In genomic region chr2:118389569-118389968, GRCm38 (mm10) we compare ENCODE assay signal across 8 mouse cellular contexts. TPM values are rescaled to one million over a fixed set of nuclear protein-coding genes. Genes with fewer than 3 reads are reported as not detected.
DNase-seq lines count a peak whose midpoint lies in the region; ATAC-seq and TF ChIP-seq lines count a peak whose summit lies in the region.
"Had no signal": no experiment of that assay in that cellular context is flagged by ENCODE, and none has a peak within 500 bp of the region (broad histone marks: within the 10 kb centered on the region; RNA-seq: fewer than 3 reads in every experiment).

No protein-coding gene starts in this region.

- no peak for TF ChIP-seq CTCF in liver, adult 2 months (IDR thresholded peaks at IDR 0.05; ENCODE audit: low read depth, low read length)
- TF ChIP-seq CTCF in embryonic fibroblast, embryonic 13.5 days (IDR thresholded peaks at IDR 0.05; ENCODE audit: borderline replicate concordance, insufficient read depth, low read length) = no peak

- H3K4me1 ChIP-seq in liver, adult 2 months (ENCODE audit: control insufficient read depth, insufficient read depth, low read length) = peaks cover 3% of the 10 kb centered on the region; the same call in 1 of the 2 replicates
- peaks cover 3% of the 10 kb centered on the region; the same call in 1 of the 2 replicates for H3K4me1 ChIP-seq in embryonic fibroblast, embryonic 13.5 days (ENCODE audit: control insufficient read depth, insufficient read depth, low read length)
- H3K4me1 ChIP-seq in limb, embryonic 13.5 days = peaks cover 11% of the 10 kb centered on the region
- H3K4me1 ChIP-seq in stomach, embryonic 14.5 days (ENCODE audit: control insufficient read depth, insufficient read depth, low read length) = peaks cover 8% of the 10 kb centered on the region; the same call in 1 of the 2 replicates

- no peak overlapping the region for H3K27ac ChIP-seq in liver, adult 2 months (replicated peaks; ENCODE audit: insufficient read depth, low read depth, low read length)
- H3K27ac ChIP-seq in embryonic fibroblast, embryonic 13.5 days (ENCODE audit: insufficient read depth, low read length) = peak overlapping the region; percentile 52; the same call in 1 of the 2 replicates
- 0 out of 2 replicates have a peak overlapping the region, but pooled peaks have one; percentile 95 for H3K27ac ChIP-seq in limb, embryonic 13.5 days
- no peak overlapping the region for H3K27ac ChIP-seq in stomach, embryonic 14.5 days (ENCODE audit: low read length)

- no peak overlapping the region; the same call in 1 of the 2 replicates for H3K4me3 ChIP-seq in liver, adult 2 months (ENCODE audit: insufficient read depth, low read depth, low read length)
- H3K4me3 ChIP-seq in embryonic fibroblast, embryonic 13.5 days (ENCODE audit: insufficient read depth, low read length) = peak overlapping the region; percentile 52
- H3K4me3 ChIP-seq in limb, embryonic 13.5 days = peak overlapping the region; percentile 77
- H3K4me3 ChIP-seq in stomach, embryonic 14.5 days (ENCODE audit: low read depth, low read length) = peak overlapping the region; percentile 67

- 20% methylated on average over 3 of the region's 3 CpGs for WGBS in liver, adult 2 months
- 47% methylated on average over 3 of the region's 3 CpGs for WGBS in limb, embryonic 13.5 days
- WGBS in stomach, embryonic 14.5 days = 33% methylated on average over 3 of the region's 3 CpGs

- H3K36me3 ChIP-seq in liver, adult 2 months (ENCODE audit: control insufficient read depth, insufficient read depth, low read length) = no peaks in the 10 kb centered on the region
- no peaks in the 10 kb centered on the region for H3K36me3 ChIP-seq in limb, embryonic 13.5 days
- H3K36me3 ChIP-seq in stomach, embryonic 14.5 days (ENCODE audit: control insufficient read depth, insufficient read depth, low read length) = no peaks in the 10 kb centered on the region

- DNase-seq in liver, adult 2 months (ENCODE audit: extremely low read depth, low read depth, low spot score) = peak; percentile 13
- no peak for DNase-seq in liver
- DNase-seq in cerebellum, adult 11-12 months = no peak
- DNase-seq in lung, postnatal 36 days = no peak
- DNase-seq: gastrocnemius, postnatal 14 days had no signal

- H3K9ac ChIP-seq in liver, adult 2 months (ENCODE audit: low read depth, low read length) = no peak overlapping the region
- peak overlapping the region; percentile 86 for H3K9ac ChIP-seq in limb, embryonic 13.5 days
- no peak overlapping the region; the same call in 1 of the 2 replicates for H3K9ac ChIP-seq in stomach, embryonic 14.5 days (replicated peaks; ENCODE audit: low read depth, low read length)

- peaks cover 11% of the 10 kb centered on the region; the same call in 1 of the 2 replicates for H3K79me2 ChIP-seq in liver, adult 2 months (ENCODE audit: control insufficient read depth, insufficient read depth, low read length)

- ATAC-seq in limb, embryonic 13.5 days (ENCODE audit: low FRiP score, low read depth) = no peak
- no peak for ATAC-seq in stomach, embryonic 14.5 days (ENCODE audit: insufficient number of reproducible peaks, insufficient read depth, low FRiP score, low read depth)

- H3K27me3 ChIP-seq in liver, adult 2 months (ENCODE audit: control insufficient read depth, insufficient read depth, low read length) = no peaks in the 10 kb centered on the region
- no peaks in the 10 kb centered on the region for H3K27me3 ChIP-seq in limb, embryonic 13.5 days
- H3K27me3 ChIP-seq in stomach, embryonic 14.5 days (ENCODE audit: control insufficient read depth, insufficient read depth, low read length) = no peaks in the 10 kb centered on the region

- no peaks in the 10 kb centered on the region for H3K9me3 ChIP-seq in limb, embryonic 13.5 days
- no peaks in the 10 kb centered on the region for H3K9me3 ChIP-seq in stomach, embryonic 14.5 days (ENCODE audit: control insufficient read depth, low read depth, low read length)

- H3K4me2 ChIP-seq in limb, embryonic 13.5 days (replicated peaks) = peak overlapping the region; percentile 82
- H3K4me2 ChIP-seq in stomach, embryonic 14.5 days (replicated peaks; ENCODE audit: low read depth, low read length) = peak overlapping the region; percentile 58

- TF ChIP-seq POLR2A in liver, adult 2 months (IDR thresholded peaks at IDR 0.05; ENCODE audit: extremely low read depth, insufficient read depth, low read length) = no peak
- no peak for TF ChIP-seq POLR2A in embryonic fibroblast, embryonic 13.5 days (IDR thresholded peaks at IDR 0.05; ENCODE audit: low read depth, low read length)

RNA-seq across cellular contexts. Expression of gene Eif2ak4, which starts 1.2 kb away (rescaled TPM):
- total RNA-seq in liver, adult 2 months (2014; rRNA removed) = 5.4 and 5.6 TPM in 2 replicates
- polyA plus RNA-seq in liver, adult 2 months (2012; rRNA removed) = 4.2 and 4.8 TPM in 2 replicates
- polyA plus RNA-seq in embryonic fibroblast, embryonic 13.5 days (2011; ENCODE audit: insufficient read length, low read depth, missing spikeins) = 18.3 and 20.0 TPM in 2 replicates
- 11.3 and 11.8 TPM in 2 replicates for polyA plus RNA-seq in limb, embryonic 13.5 days (2015; fragmentation: Nextera tagmentation; extraction: Ambion mirVana)
- 13.8 and 15.2 TPM in 2 replicates for polyA plus RNA-seq in stomach, embryonic 14.5 days (2014; fragmentation: Nextera tagmentation; extraction: Ambion mirVana)

RNA-seq across cellular contexts. Expression of gene Gpr176, which starts 16.4 kb away (rescaled TPM):
- not detected in 2 replicates for total RNA-seq in liver, adult 2 months (2014; rRNA removed)
- not detected in 2 replicates for polyA plus RNA-seq in liver, adult 2 months (2012; rRNA removed)
- polyA plus RNA-seq in embryonic fibroblast, embryonic 13.5 days (2011; ENCODE audit: insufficient read length, low read depth, missing spikeins) = 60.0 and 79.4 TPM in 2 replicates
- polyA plus RNA-seq in limb, embryonic 13.5 days (2015; fragmentation: Nextera tagmentation; extraction: Ambion mirVana) = 0.34 and 0.38 TPM in 2 replicates
- 0.41 and 0.57 TPM in 2 replicates for polyA plus RNA-seq in stomach, embryonic 14.5 days (2014; fragmentation: Nextera tagmentation; extraction: Ambion mirVana)

Comparison
In these comparisons a context has a peak if more than half of its experiments do, and no peak if none do; other contexts are left out.
1. H3K27ac ChIP-seq: peak in embryonic fibroblast, embryonic 13.5 days (single experiment) and limb, embryonic 13.5 days (single experiment); none in liver, adult 2 months (single experiment) and stomach, embryonic 14.5 days (single experiment).
2. RNA of gene Gpr176, which starts 16.4 kb away (polyA plus RNA-seq): 60.0 to 79.4 TPM in embryonic fibroblast, embryonic 13.5 days; 0.41 to 0.57 TPM in stomach, embryonic 14.5 days, 0.34 to 0.38 TPM in limb, embryonic 13.5 days and not detected in liver, adult 2 months; every median in the first group is over 10 times any median in the second.